Mouse (Mus musculus) ovary, postnatal 10 days (tissue): ENCODE measurements around the gene Pigk.
"Not testable (repeated sequence)": the region's sequence is repeated elsewhere in the genome, so short reads cannot be mapped to it uniquely, and the experiment has no call there.

Experiments
- DNase-seq: peaks from one replicate; pipeline ENCODE4 v3.0.0; 2022; ENCODE audit warnings: low spot score

The Pigk gene

GRCm38 (mm10) chr3:152713991-152714902 is at the start of gene Pigk:
Gene Pigk, plus strand, starts transcription at chr3:152714100.
- DNase-seq = peak; percentile 67

DNA sequence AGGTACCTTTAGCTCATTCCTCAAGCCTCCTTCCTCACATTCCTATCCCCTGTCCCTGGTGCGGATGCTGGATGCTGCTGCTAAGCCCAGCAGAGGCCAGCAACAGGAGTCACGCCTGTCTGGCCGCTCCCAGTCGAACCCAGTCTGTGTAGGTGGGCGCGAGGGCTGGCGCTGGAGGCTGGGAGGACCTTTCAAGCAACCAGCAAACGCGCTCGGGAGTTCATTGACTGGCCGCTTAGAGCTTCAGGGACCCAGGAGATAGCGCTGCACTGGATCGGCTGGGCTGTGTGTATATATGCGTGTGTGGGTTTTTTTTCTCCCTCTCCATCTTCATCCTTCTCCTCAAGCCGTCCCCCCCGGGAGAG is 46.9 kb upstream of the Pigk start:
- no peak for DNase-seq

DNA sequence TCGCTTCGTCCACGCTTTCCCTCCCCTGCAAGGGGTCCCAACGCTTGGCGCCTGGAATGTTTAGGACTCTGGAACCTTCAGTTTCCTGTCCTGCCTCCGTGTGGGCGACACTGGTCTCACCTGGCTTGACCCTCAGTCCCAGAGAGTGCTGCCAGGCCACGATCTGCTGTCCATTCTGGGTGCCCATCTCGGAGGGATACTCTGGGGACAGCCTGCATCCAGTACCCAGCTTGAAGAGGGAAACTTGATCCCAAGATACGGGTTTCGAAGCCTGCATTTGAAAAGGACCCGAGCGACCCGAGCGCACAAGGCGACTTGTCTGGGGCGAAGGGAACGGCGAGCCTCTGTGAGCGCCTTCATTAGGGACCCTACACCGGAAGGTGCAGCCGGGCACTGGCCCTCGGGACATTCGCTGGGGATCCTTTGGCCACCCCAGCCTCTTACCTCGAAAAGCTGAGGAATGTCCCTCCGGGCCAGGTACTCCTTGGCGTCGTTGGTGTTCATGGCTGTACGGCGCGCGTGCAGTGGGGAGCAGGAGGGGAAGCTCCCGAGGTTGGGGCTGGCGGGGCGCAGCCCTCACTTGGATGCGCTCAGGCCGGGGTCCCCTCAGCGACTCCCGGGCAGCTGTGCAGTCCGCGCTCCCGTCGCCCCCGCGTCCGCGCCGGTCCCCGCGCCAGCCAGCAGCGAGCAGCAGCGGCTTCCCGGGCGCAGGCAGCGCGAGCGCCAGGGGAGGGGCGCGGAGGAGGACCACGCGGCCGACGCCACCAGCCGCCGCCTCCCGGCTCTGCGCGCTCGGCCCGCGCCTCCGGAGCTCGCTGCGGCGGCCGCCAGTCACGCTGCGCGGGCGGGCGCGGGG is 46.3 kb upstream of the Pigk start:
- DNase-seq = peak; percentile 8

DNA sequence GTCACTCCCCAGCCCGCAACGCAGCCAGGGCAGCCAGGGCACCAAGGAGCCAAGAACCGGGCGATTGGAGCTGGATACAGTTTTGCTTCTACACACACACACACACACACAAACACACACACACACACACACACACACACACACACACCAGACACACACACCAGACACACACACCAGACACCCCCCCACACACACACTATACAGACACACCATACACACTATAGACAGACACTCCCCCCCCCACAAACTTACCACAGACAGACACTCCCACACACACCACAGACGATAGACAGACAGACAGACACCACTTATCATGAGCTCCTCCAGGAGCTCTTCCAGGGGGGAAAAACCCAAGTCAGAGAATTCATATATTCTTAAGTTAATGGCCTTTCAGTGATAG is 45.7 kb upstream of the Pigk start, which contains the start of gene Ak5:
Gene Ak5, minus strand, starts transcription at position 122 of the 400 bp plus-strand sequence.
- DNase-seq = no peak

DNA sequence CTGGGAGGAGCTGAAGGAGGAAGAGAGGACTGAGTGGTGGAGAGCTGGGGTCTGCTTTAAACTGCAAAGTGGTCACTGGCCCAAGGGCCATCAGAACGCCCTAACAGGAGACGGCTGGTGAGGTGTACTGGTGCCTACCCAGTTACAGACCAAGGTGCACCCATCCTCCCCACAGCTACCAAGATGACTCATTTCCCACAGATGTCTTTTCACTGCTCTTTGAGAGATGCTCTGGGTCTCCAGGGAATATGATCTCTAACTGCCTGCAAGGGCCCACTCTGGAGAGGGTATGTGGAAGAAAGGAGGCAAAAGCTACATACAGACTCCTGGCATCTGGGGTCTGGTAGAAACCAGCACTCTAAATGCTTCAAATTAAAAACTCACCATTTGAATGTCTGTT is 45.1 kb upstream of the Pigk start:
- no peak for DNase-seq

DNA sequence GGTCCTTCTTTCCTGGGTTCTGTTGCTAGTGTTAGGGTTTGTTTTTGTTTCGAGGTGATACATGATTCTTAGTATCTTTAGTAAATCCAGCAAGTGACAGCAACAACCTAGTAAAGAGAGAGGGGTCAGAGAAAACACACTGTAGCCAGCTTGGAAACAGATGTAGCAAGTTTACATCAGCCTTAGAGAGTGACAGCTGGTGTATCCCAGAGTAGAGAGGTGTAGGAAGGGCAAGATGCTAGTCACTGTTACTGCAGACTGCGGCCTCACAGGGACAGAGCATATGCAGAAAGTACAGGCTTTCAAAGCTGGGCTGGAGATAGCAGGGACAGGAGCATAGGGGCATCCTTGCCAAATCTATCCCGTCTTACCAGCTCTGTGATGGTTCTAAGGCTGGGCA is 44.1 kb upstream of the Pigk start:
- no peak for DNase-seq

- DNase-seq = no peak
Observed at GRCm38 (mm10) chr3:152674663-152675062, 39.2 kb upstream of the Pigk start.

- DNase-seq = no peak
Observed at GRCm38 (mm10) chr3:152688532-152688931, 25.4 kb upstream of the Pigk start.

- no peak for DNase-seq
Observed at GRCm38 (mm10) chr3:152689105-152689504, 24.8 kb upstream of the Pigk start.

GRCm38 (mm10) chr3:152694950-152695349 is 18.9 kb upstream of the Pigk start:
- no peak for DNase-seq

DNA sequence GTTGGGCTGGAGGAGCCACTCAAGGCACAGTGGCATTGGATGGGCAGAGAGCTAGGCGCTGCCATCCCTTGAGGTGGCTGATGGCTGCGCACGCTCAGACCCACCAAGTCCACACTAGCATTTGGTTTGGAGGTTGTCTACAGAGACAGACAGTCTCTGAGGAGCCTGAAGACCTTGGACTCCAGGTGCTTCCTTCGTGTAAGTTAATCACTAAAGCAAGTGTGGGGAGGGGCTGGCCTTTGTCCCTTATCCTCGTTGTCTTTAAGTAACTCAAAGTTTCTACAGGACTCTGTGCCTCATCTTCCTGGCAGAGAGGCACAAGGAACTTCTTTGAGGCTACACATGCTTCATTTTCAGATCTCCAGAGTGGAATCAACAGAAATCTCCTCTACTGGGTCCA is 15.9 kb upstream of the Pigk start:
- no peak for DNase-seq

GRCm38 (mm10) chr3:152699261-152699660 is 14.6 kb upstream of the Pigk start:
- DNase-seq = no peak

- DNase-seq = not testable (repeated sequence)
Observed at GRCm38 (mm10) chr3:152701536-152701935, 12.4 kb upstream of the Pigk start.

DNA sequence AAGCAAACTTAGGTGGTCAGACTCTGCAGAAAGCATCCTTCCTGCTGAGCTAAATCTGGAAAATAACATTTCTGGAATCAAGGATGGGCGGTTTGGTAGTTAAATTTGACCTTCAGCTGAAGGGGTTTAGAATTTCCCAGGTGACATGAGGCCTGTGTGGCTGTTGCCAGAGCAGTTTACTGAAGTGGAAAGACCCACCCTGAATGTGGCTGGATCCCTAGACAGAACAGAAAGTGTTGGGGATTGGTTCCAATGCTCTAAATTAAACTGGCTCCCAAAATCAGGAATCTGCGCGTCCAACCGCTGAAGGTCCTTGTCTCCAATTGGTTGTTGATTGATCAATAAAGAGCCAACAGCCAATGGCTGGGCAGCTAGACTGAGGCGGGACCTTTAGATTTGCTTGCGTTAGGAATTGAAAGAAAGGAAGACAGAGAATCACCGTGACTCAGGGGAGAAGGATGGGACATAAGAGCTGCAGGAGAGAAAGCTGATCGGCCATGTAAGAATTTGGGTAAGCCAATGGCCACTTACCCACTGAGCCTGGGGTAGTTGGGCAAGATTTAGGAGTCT is 11.5 kb upstream of the Pigk start:
- no peak for DNase-seq

DNA sequence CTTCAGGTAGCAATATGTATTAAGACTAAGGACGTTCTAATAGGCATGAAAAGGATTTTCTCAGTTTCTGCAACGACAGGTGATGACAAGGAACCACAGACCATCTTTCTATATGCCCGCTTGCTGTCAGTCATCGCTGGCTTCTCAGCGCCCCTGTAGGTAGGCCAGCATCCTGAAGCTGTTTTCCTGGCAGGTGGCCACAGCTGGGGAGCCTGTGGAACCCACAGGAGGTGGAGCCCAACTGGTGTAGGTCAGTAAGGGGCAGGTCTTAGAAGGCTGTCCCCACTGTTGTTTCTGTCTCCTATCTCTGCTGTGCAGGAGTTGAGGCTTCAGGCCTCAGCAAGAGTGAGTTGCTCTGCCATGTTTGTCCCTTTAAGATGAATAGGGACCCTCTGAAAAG is 8.1 kb upstream of the Pigk start:
- no peak for DNase-seq

DNA sequence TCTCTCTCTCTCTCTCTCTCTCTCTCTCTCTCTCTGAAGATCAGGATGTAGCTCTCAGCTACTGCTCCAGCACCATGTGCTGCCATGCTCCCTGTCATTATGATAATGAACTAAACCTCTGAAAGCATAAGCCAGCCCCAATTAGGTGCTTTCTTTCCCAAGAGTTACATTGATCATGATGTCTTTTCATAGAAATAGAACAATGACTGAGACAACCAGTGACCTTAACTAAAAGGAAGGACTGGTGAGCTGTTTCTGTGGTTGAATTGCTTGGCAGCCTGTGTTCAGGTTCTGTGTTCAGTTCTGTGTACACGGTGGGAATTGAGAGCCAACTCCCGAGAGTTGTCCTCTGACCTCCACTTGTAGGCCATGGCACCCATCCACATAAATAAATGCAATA is 7.0 kb upstream of the Pigk start:
- no peak for DNase-seq

DNA sequence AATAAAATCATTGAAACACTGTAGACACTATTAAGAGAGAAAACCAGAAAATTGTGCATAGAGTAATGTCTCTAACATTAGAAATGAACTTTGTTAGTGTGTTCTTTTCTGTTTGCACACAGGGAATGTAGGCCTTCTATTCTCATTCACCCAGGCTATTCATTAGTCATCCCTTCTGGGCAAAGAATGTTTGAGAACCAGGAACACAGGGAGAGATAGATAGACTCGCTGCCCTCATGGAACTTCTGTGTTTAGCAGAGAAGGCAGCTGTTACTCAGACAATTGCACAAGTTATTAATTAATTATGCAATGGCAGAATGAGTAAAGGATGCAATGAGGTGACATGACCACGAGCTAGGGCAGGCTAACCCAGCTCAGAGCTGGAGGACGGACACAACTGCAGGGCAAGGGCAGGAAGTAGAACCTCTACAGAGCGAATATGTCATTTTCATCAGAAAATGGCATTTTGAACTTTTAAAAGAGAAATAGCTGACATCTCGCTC is 6.5 kb upstream of the Pigk start:
- no peak for DNase-seq

- DNase-seq = no peak
Observed at GRCm38 (mm10) chr3:152709936-152710335, 4.0 kb upstream of the Pigk start.

GRCm38 (mm10) chr3:152712957-152713356 is 943 bp upstream of the Pigk start:
- no peak for DNase-seq

GRCm38 (mm10) chr3:152721301-152721700 is 7.4 kb downstream of the Pigk start:
- DNase-seq = no peak

- DNase-seq = no peak
Observed at GRCm38 (mm10) chr3:152722836-152723235, 8.9 kb downstream of the Pigk start.

- DNase-seq = no peak
Observed at GRCm38 (mm10) chr3:152724446-152724845, 10.5 kb downstream of the Pigk start.
